Mouse (Mus musculus) midbrain, embryonic 11.5 days (tissue): ENCODE data around the gene Phrf1. TPM values are rescaled to one million over a fixed set of nuclear protein-coding genes. Genes with fewer than 3 reads are reported as not detected.
A peak's percentile ranks its signal among the peaks of the same experiment; 100 is the strongest.
"Not testable (repeated sequence)": the region's sequence is repeated elsewhere in the genome, so short reads cannot be mapped to it uniquely, and the experiment has no call there.

Experiments used
- ATAC-seq: fragments of 200-750 bp; cut with Nextera tagmentation; 2 replicates; pipeline ENCODE4 v1.8.0; 2017; ENCODE audit warnings: moderate TSS enrichment, moderate library complexity; ENCODE audit not compliant: low FRiP score
- DNase-seq: peaks from one replicate; pipeline ENCODE4 v3.0.0; 2015; ENCODE audit warnings: low spot score; ENCODE audit errors: missing footprints
- H3K27ac ChIP-seq: fragments of 300-500 bp; sonication (generic); 2 replicates; pipeline ENCODE4 v1.5.1; 2014; ENCODE audit warnings: low read depth, low read length
- H3K27me3 ChIP-seq: fragments of 300-500 bp; sonication (generic); 2 replicates; pipeline ENCODE4 v1.6.1; 2014; ENCODE audit warnings: mild to moderate bottlenecking, low read length, moderate library complexity, mixed read lengths; ENCODE audit not compliant: control insufficient read depth, insufficient read depth
- H3K36me3 ChIP-seq: fragments of 300-500 bp; sonication (generic); 2 replicates; pipeline ENCODE4 v1.6.1; 2014; ENCODE audit warnings: mild to moderate bottlenecking, low read length, moderate library complexity, mixed read lengths; ENCODE audit not compliant: control insufficient read depth, insufficient read depth
- H3K4me1 ChIP-seq: fragments of 300-500 bp; sonication (generic); 2 replicates; pipeline ENCODE4 v1.6.1; 2014; ENCODE audit warnings: low read length; ENCODE audit not compliant: control insufficient read depth, insufficient read depth
- H3K4me2 ChIP-seq: fragments of 300-500 bp; sonication (generic); 2 replicates; pipeline ENCODE4 v1.6.1; 2014; ENCODE audit warnings: mild to moderate bottlenecking, moderate library complexity
- H3K4me3 ChIP-seq: fragments of 300-500 bp; sonication (generic); 2 replicates; pipeline ENCODE4 v1.5.1; 2014; ENCODE audit warnings: low read depth, low read length
- H3K9ac ChIP-seq: fragments of 300-500 bp; sonication (generic); 2 replicates; pipeline ENCODE4 v1.6.1; 2014; ENCODE audit warnings: low read length
- H3K9me3 ChIP-seq: fragments of 300-500 bp; sonication (generic); 2 replicates; pipeline ENCODE4 v1.6.1; 2016; ENCODE audit warnings: low read length; ENCODE audit not compliant: control insufficient read depth
- WGBS: fragments of 180-500 bp; shearing (Covaris S2); extraction: QIAGEN DNeasy Blood & Tissue Kit; methylation state at CpG from one replicate; pipeline ENCODE4 v1.1.7; 2014; 5-methylcytosine and 5-hydroxymethylcytosine counted together
- polyA plus RNA-seq: library from polyadenylated mRNA; unstranded; fragments of >200 nt; fragmentation: Nextera tagmentation; extraction: Ambion mirVana; gene quantifications from 2 replicates; pipeline ENCODE4 v1.2.1, GENCODE M21; 2014

Phrf1 gene
- polyA plus RNA-seq, 1 experiment from 2014 or later: 78.3 TPM

- Histone ChIP-seq H3K4me3 (no peak overlapping the region), H3K27me3 (no peaks in the 10 kb centered on the region), H3K4me2 (no peak overlapping the region), H3K36me3 (0 out of 2 replicates have a peak, but pooled peaks cover 2% of the 10 kb centered on the region), H3K9me3 (no peaks in the 10 kb centered on the region), H3K27ac (no peak overlapping the region), H3K9ac (no peak overlapping the region), H3K4me1 (peaks cover 12% of the 10 kb centered on the region)
- 96% methylated on average over 4 of the region's 4 CpGs for WGBS
- no peak for ATAC-seq
- DNase-seq: peak; percentile 56
Observed at GRCm38 (mm10) chr7:141222696-141223215, 5.8 kb upstream of the Phrf1 start.

GRCm38 (mm10) chr7:141226535-141226934, 2.0 kb upstream of the Phrf1 start:
- H3K27ac ChIP-seq: no peak overlapping the region
- ATAC-seq (no peak), DNase-seq (peak; percentile 54)
- no peak overlapping the region for H3K4me3 ChIP-seq
- no peak overlapping the region for H3K4me2 ChIP-seq
- no peak overlapping the region for H3K9ac ChIP-seq
- H3K27me3 ChIP-seq: no peaks in the 10 kb centered on the region
- 81% methylated on average over 6 of the region's 6 CpGs for WGBS
- H3K36me3 ChIP-seq: peaks cover 3% of the 10 kb centered on the region; the same call in 1 of the 2 replicates
- no peaks in the 10 kb centered on the region for H3K9me3 ChIP-seq
- H3K4me1 ChIP-seq: peaks cover 17% of the 10 kb centered on the region

- no peaks in the 10 kb centered on the region for H3K27me3 ChIP-seq
- H3K36me3 ChIP-seq: peaks cover 12% of the 10 kb centered on the region; the same call in 1 of the 2 replicates
- no peak overlapping the region; the same call in 1 of the 2 replicates for H3K27ac ChIP-seq
- WGBS: 72% methylated on average over 4 of the region's 4 CpGs
- peaks cover 11% of the 10 kb centered on the region for H3K4me1 ChIP-seq
- no peak overlapping the region; the same call in 1 of the 2 replicates for H3K9ac ChIP-seq
- H3K4me3 ChIP-seq: no peak overlapping the region; the same call in 1 of the 2 replicates
- no peaks in the 10 kb centered on the region for H3K9me3 ChIP-seq
- peak overlapping the region; percentile 98; the same call in 1 of the 2 replicates for H3K4me2 ChIP-seq
- ATAC-seq (peak; percentile 23; the same call in 1 of the 2 replicates), DNase-seq (no peak)
Observed at GRCm38 (mm10) chr7:141227796-141228195, 788 bp upstream of the Phrf1 start.

- peak; percentile 47 for DNase-seq
- H3K36me3 ChIP-seq: peaks cover 16% of the 10 kb centered on the region; the same call in 1 of the 2 replicates
- H3K4me2 ChIP-seq: peak overlapping the region; percentile 98
- H3K27ac ChIP-seq: no peak overlapping the region
- H3K4me3 ChIP-seq: peak overlapping the region; percentile 99
- H3K9ac ChIP-seq: peak overlapping the region; percentile 94
- ATAC-seq: no peak
- H3K27me3 ChIP-seq: no peaks in the 10 kb centered on the region
- H3K4me1 ChIP-seq: peaks cover 11% of the 10 kb centered on the region
- 67% methylated on average over 6 of the region's 6 CpGs for WGBS
- H3K9me3 ChIP-seq: no peaks in the 10 kb centered on the region
Observed at GRCm38 (mm10) chr7:141229702-141230101, 1.1 kb downstream of the Phrf1 start.

GRCm38 (mm10) chr7:141230570-141230969, 2.0 kb downstream of the Phrf1 start:
- peaks cover 21% of the 10 kb centered on the region for H3K36me3 ChIP-seq
- no peak overlapping the region for H3K9ac ChIP-seq
- ATAC-seq (no peak), DNase-seq (no peak)
- H3K9me3 ChIP-seq: no peaks in the 10 kb centered on the region
- H3K27me3 ChIP-seq: no peaks in the 10 kb centered on the region
- H3K27ac ChIP-seq: no peak overlapping the region
- no peak overlapping the region for H3K4me3 ChIP-seq
- peaks cover 11% of the 10 kb centered on the region for H3K4me1 ChIP-seq
- 95% methylated on average over 4 of the region's 4 CpGs for whole genome bisulfite sequencing
- H3K4me2 ChIP-seq: no peak overlapping the region

- H3K9me3 ChIP-seq: no peaks in the 10 kb centered on the region
- no peak for DNase-seq
Observed at GRCm38 (mm10) chr7:141231111-141231510, 2.5 kb downstream of the Phrf1 start.

GRCm38 (mm10) chr7:141231551-141231950, 3.0 kb downstream of the Phrf1 start:
- Histone ChIP-seq H3K27ac (no peak overlapping the region), H3K9me3 (no peaks in the 10 kb centered on the region), H3K27me3 (no peaks in the 10 kb centered on the region), H3K4me2 (no peak overlapping the region), H3K4me3 (no peak overlapping the region), H3K4me1 (peaks cover 11% of the 10 kb centered on the region), H3K36me3 (peaks cover 21% of the 10 kb centered on the region), H3K9ac (no peak overlapping the region)
- DNase-seq: peak; percentile 26
- no peak for ATAC-seq
- 89% methylated on average over 9 of the region's 10 CpGs for WGBS

More at GRCm38 (mm10) chr7:141231111-141231510, 2.5 kb downstream of the Phrf1 start:
- Histone ChIP-seq H3K27me3 (no peaks in the 10 kb centered on the region), H3K4me1 (peaks cover 11% of the 10 kb centered on the region), H3K4me3 (no peak overlapping the region), H3K36me3 (peaks cover 21% of the 10 kb centered on the region), H3K9ac (no peak overlapping the region), H3K27ac (no peak overlapping the region), H3K4me2 (no peak overlapping the region)
- 96% methylated on average over 3 of the region's 3 CpGs for WGBS
- ATAC-seq: no peak

GRCm38 (mm10) chr7:141250486-141250885, 21.9 kb downstream of the Phrf1 start:
- 92% methylated on average over 4 of the region's 4 CpGs for WGBS
- H3K4me2 ChIP-seq: not testable (repeated sequence)

GRCm38 (mm10) chr7:141256159-141256558, 27.6 kb downstream of the Phrf1 start:
- ATAC-seq: no peak
- DNase-seq: no peak
- Histone ChIP-seq H3K4me3 (no peak overlapping the region), H3K4me2 (no peak overlapping the region), H3K27me3 (no peaks in the 10 kb centered on the region), H3K36me3 (peaks cover 55% of the 10 kb centered on the region), H3K27ac (no peak overlapping the region), H3K4me1 (no peaks in the 10 kb centered on the region), H3K9ac (no peak overlapping the region), H3K9me3 (no peaks in the 10 kb centered on the region)
- WGBS: 95% methylated on average over 10 of the region's 10 CpGs

More at GRCm38 (mm10) chr7:141250486-141250885, 21.9 kb downstream of the Phrf1 start:
- not testable (repeated sequence) for H3K9ac ChIP-seq, H3K27ac ChIP-seq, H3K9me3 ChIP-seq, H3K27me3 ChIP-seq, ATAC-seq, DNase-seq, H3K4me3 ChIP-seq, H3K4me1 ChIP-seq
- peaks cover 28% of the 10 kb centered on the region for H3K36me3 ChIP-seq
